Mouse (Mus musculus): ENCODE data around the gene Camta1. TPM values are rescaled to one million over a fixed set of nuclear protein-coding genes. Genes with fewer than 3 reads are reported as not detected.

Gene Camta1
- total and polyA plus RNA-seq, 2 experiments from 2014 or later: 127 to 145 TPM

DNA sequence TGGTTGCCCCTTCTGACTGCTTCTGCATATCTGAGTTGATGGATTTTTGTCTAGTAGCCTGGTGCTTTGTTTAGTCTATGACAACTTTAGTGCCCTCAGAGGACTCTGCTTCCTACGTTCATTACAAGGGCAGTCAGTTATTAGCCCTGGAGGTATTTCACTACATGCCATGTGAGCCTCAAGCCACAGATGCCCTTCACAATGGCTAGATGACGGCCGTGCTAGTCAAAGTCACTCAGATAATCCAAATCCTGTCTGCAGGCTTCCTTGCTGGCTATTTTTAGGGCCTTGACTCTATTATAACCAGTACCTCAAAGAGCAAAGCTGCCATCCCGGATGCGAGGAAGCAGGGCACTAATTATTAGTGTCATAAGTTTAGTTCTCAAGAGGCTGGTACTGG is 778.6 kb downstream of the Camta1 start:
- DNase-seq (ENCODE audit: low spot score) (no peak), ATAC-seq (no peak)
- no peak overlapping the region for H3K9ac ChIP-seq (replicated peaks; ENCODE audit: low read length)
- no peak for TF ChIP-seq CTCF (IDR thresholded peaks at IDR 0.05; ENCODE audit: low read depth)
- peaks cover 62% of the 10 kb centered on the region for H3K36me3 ChIP-seq (ENCODE audit: insufficient read depth, low read length)
- no peak overlapping the region for H3K4me3 ChIP-seq (ENCODE audit: low read length)
- WGBS: 84% methylated on average over 5 of the region's 5 CpGs
- H3K27me3 ChIP-seq (ENCODE audit: insufficient read depth, low read length): no peaks in the 10 kb centered on the region
- no peaks in the 10 kb centered on the region for H3K9me3 ChIP-seq (ENCODE audit: low read length)
- no peaks in the 10 kb centered on the region for H3K4me1 ChIP-seq (ENCODE audit: insufficient read depth, low read length)
- no peak overlapping the region for H3K4me2 ChIP-seq (ENCODE audit: low read depth, low read length)
- no peak overlapping the region for H3K27ac ChIP-seq

GRCm38 (mm10) chr4:151081977-151082376 is 779.7 kb downstream of the Camta1 start:
- ATAC-seq: peak; percentile 80; the same call in 1 of the 2 replicates
- peaks cover 67% of the 10 kb centered on the region for H3K36me3 ChIP-seq (ENCODE audit: insufficient read depth, low read length)
- H3K4me3 ChIP-seq (ENCODE audit: low read length): no peak overlapping the region
- no peak overlapping the region for H3K27ac ChIP-seq
- no peak overlapping the region for H3K9ac ChIP-seq (replicated peaks; ENCODE audit: low read length)
- H3K4me2 ChIP-seq (ENCODE audit: low read depth, low read length): no peak overlapping the region
- no peaks in the 10 kb centered on the region for H3K9me3 ChIP-seq (ENCODE audit: low read length)
- no peaks in the 10 kb centered on the region for H3K4me1 ChIP-seq (ENCODE audit: insufficient read depth, low read length)
- WGBS: 76% methylated on average over 13 of the region's 13 CpGs
- no peaks in the 10 kb centered on the region for H3K27me3 ChIP-seq (ENCODE audit: insufficient read depth, low read length)
- TF ChIP-seq CTCF (IDR thresholded peaks at IDR 0.05; ENCODE audit: low read depth): no peak
- peak; percentile 36 for DNase-seq (ENCODE audit: low spot score)

- Histone ChIP-seq H3K36me3 (ENCODE audit: insufficient read depth, low read length) (peaks cover 67% of the 10 kb centered on the region), H3K4me2 (ENCODE audit: low read depth, low read length) (no peak overlapping the region), H3K27ac (no peak overlapping the region), H3K9ac (replicated peaks; ENCODE audit: low read length) (no peak overlapping the region), H3K9me3 (ENCODE audit: low read length) (no peaks in the 10 kb centered on the region), H3K27me3 (ENCODE audit: insufficient read depth, low read length) (no peaks in the 10 kb centered on the region), H3K4me1 (ENCODE audit: insufficient read depth, low read length) (no peaks in the 10 kb centered on the region), H3K4me3 (ENCODE audit: low read length) (no peak overlapping the region)
- no peak for TF ChIP-seq CTCF (IDR thresholded peaks at IDR 0.05; ENCODE audit: low read depth)
- DNase-seq (ENCODE audit: low spot score) (no peak), ATAC-seq (no peak)
- 76% methylated on average over 2 of the region's 2 CpGs for WGBS
These were observed 780.3 kb downstream of the Camta1 start for GRCm38 (mm10) chr4:151081355-151081754.

- Histone ChIP-seq H3K27me3 (ENCODE audit: insufficient read depth, low read length) (no peaks in the 10 kb centered on the region), H3K4me3 (ENCODE audit: low read length) (no peak overlapping the region), H3K4me2 (ENCODE audit: low read depth, low read length) (no peak overlapping the region), H3K27ac (no peak overlapping the region), H3K36me3 (ENCODE audit: insufficient read depth, low read length) (peaks cover 78% of the 10 kb centered on the region), H3K4me1 (ENCODE audit: insufficient read depth, low read length) (no peaks in the 10 kb centered on the region), H3K9me3 (ENCODE audit: low read length) (no peaks in the 10 kb centered on the region), H3K9ac (replicated peaks; ENCODE audit: low read length) (no peak overlapping the region)
- no peak for ATAC-seq
- WGBS: 88% methylated on average over 15 of the region's 15 CpGs
- TF ChIP-seq CTCF (IDR thresholded peaks at IDR 0.05; ENCODE audit: low read depth): no peak
- DNase-seq (ENCODE audit: low spot score): no peak
These were observed 786.9 kb downstream of the Camta1 start for GRCm38 (mm10) chr4:151074817-151075216.

GRCm38 (mm10) chr4:151073108-151073744 is 788.5 kb downstream of the Camta1 start:
- Histone ChIP-seq H3K27ac (no peak overlapping the region), H3K36me3 (ENCODE audit: insufficient read depth, low read length) (peaks cover 74% of the 10 kb centered on the region), H3K4me2 (ENCODE audit: low read depth, low read length) (no peak overlapping the region), H3K4me3 (ENCODE audit: low read length) (no peak overlapping the region), H3K9me3 (ENCODE audit: low read length) (no peaks in the 10 kb centered on the region), H3K27me3 (ENCODE audit: insufficient read depth, low read length) (no peaks in the 10 kb centered on the region), H3K4me1 (ENCODE audit: insufficient read depth, low read length) (no peaks in the 10 kb centered on the region), H3K9ac (replicated peaks; ENCODE audit: low read length) (no peak overlapping the region)
- ATAC-seq: peak; percentile 86
- WGBS: 51% methylated on average over 13 of the region's 13 CpGs
- DNase-seq (ENCODE audit: low spot score): peak; percentile 89
- peak; percentile 92 for TF ChIP-seq CTCF (IDR thresholded peaks at IDR 0.05; ENCODE audit: low read depth)

DNA sequence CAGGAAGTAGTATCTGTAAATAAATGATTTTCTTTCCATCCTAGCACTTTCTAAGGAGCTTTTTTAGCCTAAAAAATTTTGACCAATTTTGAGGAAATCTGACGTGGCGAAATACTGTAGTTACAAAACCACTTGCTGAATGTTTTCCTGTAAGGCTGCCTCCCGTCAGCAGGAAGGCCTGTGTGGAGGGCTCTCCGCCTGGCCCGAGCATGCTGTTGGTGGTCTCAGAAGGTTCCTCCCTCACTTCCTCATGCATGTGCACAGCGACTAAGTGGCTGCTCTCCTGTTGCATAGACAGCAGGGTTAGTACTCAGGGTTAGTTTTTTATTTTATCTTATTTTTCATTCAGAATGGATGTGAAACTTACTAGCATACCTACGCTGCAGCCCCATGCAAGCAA is 790.7 kb downstream of the Camta1 start:
- Histone ChIP-seq H3K4me1 (ENCODE audit: insufficient read depth, low read length) (no peaks in the 10 kb centered on the region), H3K36me3 (ENCODE audit: insufficient read depth, low read length) (peaks cover 70% of the 10 kb centered on the region), H3K27ac (no peak overlapping the region), H3K9ac (replicated peaks; ENCODE audit: low read length) (no peak overlapping the region), H3K27me3 (ENCODE audit: insufficient read depth, low read length) (no peaks in the 10 kb centered on the region), H3K4me2 (ENCODE audit: low read depth, low read length) (no peak overlapping the region), H3K9me3 (ENCODE audit: low read length) (no peaks in the 10 kb centered on the region), H3K4me3 (ENCODE audit: low read length) (no peak overlapping the region)
- no peak; the same call in 1 of the 2 replicates for TF ChIP-seq CTCF (IDR thresholded peaks at IDR 0.05; ENCODE audit: low read depth)
- WGBS: 87% methylated on average over 7 of the region's 7 CpGs
- DNase-seq (ENCODE audit: low spot score) (no peak), ATAC-seq (no peak)

GRCm38 (mm10) chr4:151068751-151069150 is 792.9 kb downstream of the Camta1 start:
- no peak overlapping the region for H3K9ac ChIP-seq (replicated peaks; ENCODE audit: low read length)
- H3K4me1 ChIP-seq (ENCODE audit: insufficient read depth, low read length): no peaks in the 10 kb centered on the region
- H3K9me3 ChIP-seq (ENCODE audit: low read length): no peaks in the 10 kb centered on the region
- no peak overlapping the region for H3K27ac ChIP-seq
- peaks cover 54% of the 10 kb centered on the region for H3K36me3 ChIP-seq (ENCODE audit: insufficient read depth, low read length)
- ATAC-seq (no peak), DNase-seq (ENCODE audit: low spot score) (no peak)
- WGBS: 65% methylated on average over 4 of the region's 4 CpGs
- no peak overlapping the region for H3K4me3 ChIP-seq (ENCODE audit: low read length)
- no peaks in the 10 kb centered on the region for H3K27me3 ChIP-seq (ENCODE audit: insufficient read depth, low read length)
- TF ChIP-seq CTCF (IDR thresholded peaks at IDR 0.05; ENCODE audit: low read depth): peak; percentile 50
- no peak overlapping the region for H3K4me2 ChIP-seq (ENCODE audit: low read depth, low read length)
